Mouse (Mus musculus) brain, embryonic 14.5 days (tissue): ENCODE measurements around the gene Abhd17a. TPM values are rescaled to one million over a fixed set of nuclear protein-coding genes. Genes with fewer than 3 reads are reported as not detected.

Source experiments
- DNase-seq: peaks from one replicate; pipeline ENCODE4 v3.0.0-alpha.2; 2011; ENCODE audit warnings: low read depth
- CTCF ChIP-seq: fragments of 200-500 bp; IDR thresholded peaks from 2 replicates; pipeline ENCODE4 v1.5.1; 2012; ENCODE audit warnings: inconsistent platforms, mild to moderate bottlenecking, moderate library complexity, borderline replicate concordance; ENCODE audit not compliant: insufficient read depth, insufficient read length; ENCODE audit errors: extremely low read depth
- POLR2A ChIP-seq: fragments of 200-500 bp; IDR thresholded peaks from 2 replicates; pipeline ENCODE4 v1.6.1; 2012; ENCODE audit warnings: mild to moderate bottlenecking, inconsistent platforms, borderline replicate concordance; ENCODE audit not compliant: poor library complexity, insufficient read depth, insufficient read length, severe bottlenecking; ENCODE audit errors: extremely low read depth
- polyA plus RNA-seq: library from polyadenylated mRNA; depleted of rRNA; stranded (reverse); fragments of >200 nt; gene quantifications from 2 replicates; pipeline ENCODE4 v1.2.3, GENCODE M21; 2012

Gene Abhd17a
- polyA plus RNA-seq, 1 experiment: 170 TPM

- no peak for TF ChIP-seq POLR2A
- no peak for TF ChIP-seq CTCF
- DNase-seq: no peak
Observed at GRCm38 (mm10) chr10:80584642-80585552, 5.2 kb downstream of the Abhd17a start.

GRCm38 (mm10) chr10:80584045-80584488 lies 6.1 kb downstream of the Abhd17a start:
- TF ChIP-seq CTCF (no peak), POLR2A (no peak)
- no peak for DNase-seq

GRCm38 (mm10) chr10:80583047-80583446 lies 7.1 kb downstream of the Abhd17a start:
- DNase-seq: no peak
- TF ChIP-seq CTCF: no peak

GRCm38 (mm10) chr10:80578911-80579310 lies 11.2 kb downstream of the Abhd17a start:
- peak; percentile 71 for DNase-seq
- TF ChIP-seq POLR2A (no peak), CTCF (peak; percentile 55; the same call in 1 of the 2 replicates)

- TF ChIP-seq CTCF: peak; percentile 77
- TF ChIP-seq POLR2A: no peak
- DNase-seq: peak; percentile 82
Observed at GRCm38 (mm10) chr10:80578131-80578750, 11.9 kb downstream of the Abhd17a start.

- peak; percentile 97 for DNase-seq
- TF ChIP-seq CTCF (no peak), POLR2A (0 out of 2 replicates have a peak, but pooled peaks have one; percentile 18)
Observed at GRCm38 (mm10) chr10:80577195-80578130, 12.7 kb downstream of the Abhd17a start, which contains the start of gene Klf16. Gene Klf16, minus strand, starts transcription at chr10:80577321.

GRCm38 (mm10) chr10:80576351-80577194 lies 13.6 kb downstream of the Abhd17a start:
- peak; percentile 30 for DNase-seq
- no peak for TF ChIP-seq CTCF
- TF ChIP-seq POLR2A: no peak

GRCm38 (mm10) chr10:80575925-80576324 lies 14.2 kb downstream of the Abhd17a start:
- no peak for DNase-seq
- TF ChIP-seq CTCF (no peak), POLR2A (no peak)

GRCm38 (mm10) chr10:80574896-80575295 lies 15.2 kb downstream of the Abhd17a start:
- no peak for DNase-seq
- TF ChIP-seq POLR2A: no peak

GRCm38 (mm10) chr10:80573944-80574343 lies 16.2 kb downstream of the Abhd17a start:
- TF ChIP-seq CTCF: no peak
- no peak for TF ChIP-seq POLR2A
- peak; percentile 45 for DNase-seq
